Mouse (Mus musculus): ENCODE measurements around the gene Coq10a.

DNA sequence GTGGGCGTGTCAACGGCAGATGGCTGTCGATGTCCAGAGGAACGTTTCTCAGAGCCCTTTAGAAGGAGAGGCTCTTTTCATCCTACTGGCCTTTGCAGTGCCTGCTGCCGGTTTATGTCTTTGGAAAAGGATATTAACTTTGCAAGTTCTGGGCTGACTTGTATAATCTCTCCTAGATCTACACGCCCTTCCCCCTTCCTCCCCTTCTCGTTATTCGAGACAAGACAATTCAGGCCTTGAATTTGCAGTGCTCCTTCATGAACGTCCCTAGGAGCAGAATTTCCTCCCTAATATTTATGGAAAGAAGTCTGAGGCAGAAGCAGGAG, 384 bp upstream of the Coq10a start:
- TF ChIP-seq CTCF (IDR thresholded peaks at IDR 0.05; ENCODE audit: extremely low read depth, insufficient read depth, insufficient read length, insufficient replicate concordance) (no peak), POLR2A (IDR thresholded peaks at IDR 0.05; ENCODE audit: low read depth, low read length) (no peak)
